Mouse (Mus musculus) kidney, adult 2 months (tissue): ENCODE measurements around the gene Tmem183a. TPM values are rescaled to one million over a fixed set of nuclear protein-coding genes. Genes with fewer than 3 reads are reported as not detected.

Source experiments
- DNase-seq: peaks from one replicate; pipeline ENCODE4 v3.0.0; 2021
- H3K27ac ChIP-seq: fragments of 200-500 bp; 2 replicates; pipeline ENCODE4 v1.5.1; 2012; ENCODE audit warnings: low read depth, low read length, control low read depth, inconsistent platforms; ENCODE audit not compliant: insufficient read depth
- H3K27me3 ChIP-seq: fragments of 200-500 bp; replicated peaks from 2 replicates; pipeline ENCODE4 v1.6.1; 2012; ENCODE audit warnings: mild to moderate bottlenecking, moderate library complexity, low read length, inconsistent platforms; ENCODE audit not compliant: control insufficient read depth, insufficient read depth
- H3K36me3 ChIP-seq: fragments of 200-500 bp; 2 replicates; pipeline ENCODE4 v1.6.1; 2012; ENCODE audit warnings: mild to moderate bottlenecking, moderate library complexity, low read length, inconsistent platforms; ENCODE audit not compliant: control insufficient read depth, insufficient read depth
- H3K4me1 ChIP-seq: fragments of 200-500 bp; 2 replicates; pipeline ENCODE4 v1.6.1; 2011; ENCODE audit warnings: low read length; ENCODE audit not compliant: control insufficient read depth, insufficient read depth
- H3K4me3 ChIP-seq: fragments of 200-500 bp; 2 replicates; pipeline ENCODE4 v1.5.1; 2011; ENCODE audit warnings: mild to moderate bottlenecking, low read depth, low read length, control low read depth; ENCODE audit not compliant: insufficient read depth
- CTCF ChIP-seq: fragments of 200-500 bp; conservative IDR thresholded peaks from 2 replicates; pipeline ENCODE4 v1.5.1; 2011; ENCODE audit warnings: low read depth, mild to moderate bottlenecking, control low read depth, low read length, moderate library complexity, mixed read lengths; ENCODE audit not compliant: insufficient read depth, insufficient read length
- POLR2A ChIP-seq: fragments of 200-500 bp; IDR thresholded peaks from one replicate; pipeline ENCODE4 v1.6.1; 2011; ENCODE audit warnings: low read depth, low read length, control low read depth
- WGBS: fragments of 180-500 bp; shearing (Covaris S2); methylation state at CpG from one replicate; pipeline ENCODE4 v1.1.7; 2018; 5-methylcytosine and 5-hydroxymethylcytosine counted together
- polyA plus RNA-seq: library from polyadenylated mRNA; depleted of rRNA; stranded (reverse); fragments of >200 nt; gene quantifications from 2 replicates; pipeline ENCODE4 v1.2.3, GENCODE M21; 2012; rRNA removed

Tmem183a gene
- polyA plus RNA-seq, 1 experiment = 100 TPM

DNA sequence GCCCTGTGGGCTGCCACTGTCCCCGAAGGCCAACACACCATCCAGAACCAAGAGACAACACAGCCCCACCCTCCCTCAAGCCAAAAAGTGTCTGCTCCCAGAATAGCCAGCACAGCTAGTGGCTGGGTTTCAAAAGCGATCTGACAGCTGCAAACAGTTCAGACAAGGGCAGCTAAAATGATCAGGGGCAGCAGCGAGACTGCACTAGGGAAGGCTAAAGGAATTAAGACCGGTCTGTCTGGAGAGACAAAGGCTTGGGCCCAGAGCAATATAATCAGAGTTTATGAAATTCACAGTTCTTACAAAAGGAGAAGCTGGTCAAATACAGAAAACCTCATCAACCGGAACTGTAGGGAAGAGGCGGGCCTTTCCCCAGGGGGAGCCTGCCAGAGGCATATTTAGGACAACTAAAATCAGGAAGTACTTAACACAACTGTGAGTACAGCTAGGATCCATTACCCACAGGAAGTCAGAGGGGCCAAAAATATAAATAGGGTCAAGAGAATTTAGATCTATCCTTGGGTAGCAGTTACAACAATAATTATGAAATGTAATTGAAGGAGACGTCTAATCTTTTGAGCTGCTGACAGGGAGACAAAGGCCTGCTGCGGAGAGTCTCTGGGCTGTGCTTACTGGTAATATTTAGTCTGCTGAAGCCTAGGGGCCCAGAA is 59.1 kb downstream of the Tmem183a start:
- H3K27me3 ChIP-seq = no peaks in the 10 kb centered on the region
- H3K36me3 ChIP-seq = no peaks in the 10 kb centered on the region
- H3K27ac ChIP-seq = peak overlapping the region; percentile 61
- peak; percentile 69 for DNase-seq
- H3K4me3 ChIP-seq = no peak overlapping the region
- TF ChIP-seq CTCF = no peak
- no peak for TF ChIP-seq POLR2A
- no peaks in the 10 kb centered on the region for H3K4me1 ChIP-seq
- 52% methylated on average over 8 of the region's 8 CpGs for WGBS

DNA sequence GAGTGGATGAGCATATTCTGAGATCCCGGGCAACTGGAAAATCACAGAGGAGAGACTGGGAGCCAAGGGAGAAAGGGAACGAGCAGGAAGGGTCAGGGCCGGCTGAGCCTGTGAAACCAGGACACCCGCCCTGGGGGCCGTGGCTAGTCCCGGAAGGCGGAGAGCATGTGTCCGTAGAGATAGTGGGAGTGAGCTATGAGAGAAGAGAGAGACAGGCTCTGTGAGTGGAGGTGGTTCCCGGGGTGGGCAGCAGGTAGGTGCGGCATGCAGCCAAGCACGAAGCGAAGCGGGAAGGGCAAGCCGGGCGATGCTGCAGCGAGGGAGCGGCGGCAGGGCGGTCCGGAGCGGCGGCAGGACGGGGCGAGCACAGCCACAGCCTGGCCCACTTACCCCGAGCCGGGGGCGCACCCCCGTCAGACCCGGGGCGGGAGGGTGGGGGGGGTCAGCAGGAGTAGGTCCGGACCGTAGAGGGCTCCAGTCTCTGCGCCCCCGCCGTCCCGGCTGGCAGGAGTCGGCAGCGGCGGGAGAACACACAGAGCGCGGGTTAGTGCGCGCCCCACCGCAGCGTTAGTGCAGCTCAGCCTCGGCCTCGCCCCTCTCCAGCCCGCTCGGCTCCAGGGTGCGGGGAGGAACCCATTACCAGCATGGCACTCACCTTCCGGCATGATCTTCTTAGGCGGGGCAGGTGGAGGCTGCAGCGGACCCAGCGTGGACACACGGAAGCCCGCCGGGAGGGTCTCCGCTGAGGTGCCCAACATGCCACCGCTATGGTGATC is 63.0 kb downstream of the Tmem183a start:
- DNase-seq = no peak
- H3K4me3 ChIP-seq = peak overlapping the region; percentile 62
- no peak overlapping the region for H3K27ac ChIP-seq
- no peaks in the 10 kb centered on the region for H3K36me3 ChIP-seq
- no peaks in the 10 kb centered on the region for H3K27me3 ChIP-seq
- WGBS = 8% methylated on average over 58 of the region's 59 CpGs
- TF ChIP-seq POLR2A (no peak), CTCF (no peak)
- no peaks in the 10 kb centered on the region; the same call in 1 of the 2 replicates for H3K4me1 ChIP-seq

DNA sequence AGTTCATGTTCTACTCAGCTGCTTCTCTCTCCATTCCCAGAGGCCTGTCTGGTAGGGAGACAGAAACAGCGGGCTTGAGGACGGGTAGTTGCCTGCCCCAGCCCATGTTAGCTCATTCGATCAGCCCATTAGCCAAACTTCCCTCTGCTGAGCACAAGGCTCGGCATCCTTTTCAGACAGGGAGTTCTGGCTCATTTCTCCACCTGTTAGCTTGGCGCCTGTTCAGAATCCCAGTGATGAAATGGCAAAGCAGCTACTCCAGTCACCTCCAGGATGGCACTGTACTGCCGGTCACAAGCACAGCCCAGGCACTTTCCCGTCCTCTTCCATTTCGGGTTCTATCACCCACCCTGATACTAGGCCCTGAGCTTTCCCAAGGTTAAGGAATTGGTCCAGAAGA is 64.5 kb downstream of the Tmem183a start:
- Histone ChIP-seq H3K4me3 (no peak overlapping the region), H3K36me3 (no peaks in the 10 kb centered on the region), H3K4me1 (no peaks in the 10 kb centered on the region; the same call in 1 of the 2 replicates), H3K27ac (no peak overlapping the region), H3K27me3 (no peaks in the 10 kb centered on the region)
- DNase-seq = no peak
- WGBS = 96% methylated on average over 8 of the region's 8 CpGs
- TF ChIP-seq POLR2A = no peak
- TF ChIP-seq CTCF = no peak

Other genes with a start within 250 kb of the Tmem183a start
- gene Chil1, start 179.8 kb downstream of the Tmem183a start, polyA plus RNA-seq = 0.56 TPM in 2 replicates
- gene Mybph, start 168.5 kb downstream of the Tmem183a start, polyA plus RNA-seq = 0.12 and 0.89 TPM in 2 replicates
- gene Adora1, start 126.5 kb downstream of the Tmem183a start, polyA plus RNA-seq = 13.5 and 16.6 TPM in 2 replicates
- gene Myog, start 72.0 kb downstream of the Tmem183a start, polyA plus RNA-seq = 0.09 TPM in 1 of 2 replicates, not detected in the other
- gene Ppfia4, start 29.1 kb downstream of the Tmem183a start, polyA plus RNA-seq = 3.6 and 4.2 TPM in 2 replicates
- 0.06 TPM in 1 of 2 replicates, not detected in the other for gene 4933406M09Rik, start 24.0 kb upstream of the Tmem183a start, polyA plus RNA-seq
- 41.9 and 56.8 TPM in 2 replicates for gene Cyb5r1, start 43.6 kb upstream of the Tmem183a start, polyA plus RNA-seq
- gene Adipor1, start 53.4 kb upstream of the Tmem183a start, polyA plus RNA-seq = 113 and 119 TPM in 2 replicates
- 8.1 and 9.6 TPM in 2 replicates for gene Klhl12, start 93.6 kb upstream of the Tmem183a start, polyA plus RNA-seq
- 16.1 and 17.9 TPM in 2 replicates for gene Rabif, start 132.7 kb upstream of the Tmem183a start, polyA plus RNA-seq
- 0.11 TPM in 1 of 2 replicates, not detected in the other for gene Mgat4e, start 187.7 kb upstream of the Tmem183a start, polyA plus RNA-seq
- gene Kdm5b, start 198.2 kb upstream of the Tmem183a start, polyA plus RNA-seq = 6.1 and 6.2 TPM in 2 replicates